Mouse (Mus musculus) activated CD4-positive, CD25-positive, alpha-beta regulatory T cell, adult 9 weeks (primary cell): ENCODE measurements around the gene Slc25a48. TPM values are rescaled to one million over a fixed set of nuclear protein-coding genes. Genes with fewer than 3 reads are reported as not detected.

Source experiments
- polyA plus RNA-seq: library from polyadenylated mRNA; unstranded; fragments of 100-300 nt; shearing (Covaris generic); gene quantifications from one replicate; pipeline ENCODE4 v1.2.1, GENCODE M21; 2017

Slc25a48 gene
- not detected for polyA plus RNA-seq

GRCm38 (mm10) chr13:56438211-56439075, at the start of gene Slc25a48:
Gene Slc25a48, plus strand, starts transcription at chr13:56438355.

GRCm38 (mm10) chr13:56426365-56426764, 11.8 kb upstream of the Slc25a48 start, which contains the start of gene Gm3045:
Gene Gm3045, plus strand, starts transcription at chr13:56426594.

GRCm38 (mm10) chr13:56482146-56482545, 44.0 kb downstream of the Slc25a48 start, which contains the start of gene Il9:
Gene Il9, minus strand, starts transcription at chr13:56482246.

GRCm38 (mm10) chr13:56522081-56522820, 84.1 kb downstream of the Slc25a48 start, which contains the start of gene Fbxl21:
Gene Fbxl21, plus strand, starts transcription at chr13:56522472.

Other genes starting within 250 kb of the Slc25a48 start
- not detected for gene Neurog1, start 186.2 kb upstream of the Slc25a48 start, polyA plus RNA-seq
- not detected for gene Cxcl14, start 141.8 kb upstream of the Slc25a48 start, polyA plus RNA-seq
- gene Gm3045, start 11.8 kb upstream of the Slc25a48 start, polyA plus RNA-seq, result not detected
- not detected for gene Il9, start 43.9 kb downstream of the Slc25a48 start, polyA plus RNA-seq
- 0.21 TPM for gene Fbxl21, start 84.1 kb downstream of the Slc25a48 start, polyA plus RNA-seq
- gene Lect2, start 110.1 kb downstream of the Slc25a48 start, polyA plus RNA-seq, result not detected
- 0.60 TPM for gene Tgfbi, start 171.2 kb downstream of the Slc25a48 start, polyA plus RNA-seq